Mouse (Mus musculus) heart, postnatal 0 days (tissue): ENCODE measurements around the gene Nln.

ENCODE experiments used
- CTCF ChIP-seq: IDR thresholded peaks from 2 replicates; pipeline ENCODE4 v1.5.1; 2016; ENCODE audit warnings: antibody characterized with exemption, control low read depth, low read depth
- EP300 ChIP-seq: IDR thresholded peaks from 2 replicates; pipeline ENCODE4 v1.6.1; 2016; ENCODE audit warnings: antibody characterized with exemption, low read depth

DNA sequence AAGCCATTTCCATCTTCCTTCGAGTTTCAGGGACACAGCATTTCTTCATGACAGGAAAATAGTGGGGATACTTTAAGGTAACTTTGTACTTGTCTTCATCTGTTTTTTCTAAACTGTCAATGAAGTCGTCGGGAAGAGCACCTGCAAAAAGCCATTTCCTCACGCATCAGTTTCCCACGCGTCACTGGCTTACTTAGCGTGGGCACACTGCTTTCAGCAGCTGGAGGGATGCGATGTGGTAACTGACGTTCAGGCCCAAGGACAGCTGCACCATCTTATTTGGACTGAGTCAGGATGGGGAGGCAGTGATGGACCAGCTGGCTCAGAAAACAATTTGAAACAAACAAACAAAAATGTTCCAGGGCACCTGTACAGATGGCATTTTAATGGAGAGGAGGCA lies 50.7 kb downstream of the Nln start:
- TF ChIP-seq CTCF = no peak
- TF ChIP-seq EP300 = no peak
